Comparison of ENCODE assay signal across 27 mouse cellular contexts in genomic region chr13:68765896-68766578, GRCm38 (mm10).
DNase-seq lines count a peak whose midpoint lies in the region; ATAC-seq and TF ChIP-seq lines count a peak whose summit lies in the region.
"Had no signal": no experiment of that assay in that cellular context is flagged by ENCODE, and none has a peak within 500 bp of the region (broad histone marks: within the 10 kb centered on the region; RNA-seq: fewer than 3 reads in every experiment).

No protein-coding gene starts in this region.

- no peak for DNase-seq in kidney, adult 2 months
- DNase-seq in embryonic facial prominence, embryonic 10.5 days (ENCODE audit: low spot score) = peak; percentile 9
- no peak for DNase-seq in lung, postnatal 10 days
- DNase-seq: adrenal gland, adult 8-10 months; cerebellum, adult 11-12 months; cerebellum, postnatal 10 days; gastrocnemius, postnatal 14 days; heart, postnatal 4 days; kidney, postnatal 4 days; left cerebral cortex, postnatal 4 days; liver, postnatal 0 days; lung, postnatal 14 days; thymus, postnatal 25 days had no signal

- H3K36me3 ChIP-seq in kidney, embryonic 15.5 days = no peaks in the 10 kb centered on the region
- H3K36me3 ChIP-seq in kidney, adult 2 months (ENCODE audit: control insufficient read depth, insufficient read depth, low read length) = no peaks in the 10 kb centered on the region
- no peaks in the 10 kb centered on the region for H3K36me3 ChIP-seq in embryonic facial prominence, embryonic 10.5 days (replicated peaks)
- no peaks in the 10 kb centered on the region for H3K36me3 ChIP-seq in embryonic facial prominence, embryonic 12.5 days
- no peaks in the 10 kb centered on the region for H3K36me3 ChIP-seq in limb, embryonic 15.5 days
- H3K36me3 ChIP-seq: forebrain, embryonic 15.5 days; heart, embryonic 15.5 days; intestine, embryonic 15.5 days; midbrain, embryonic 13.5 days; stomach, embryonic 15.5 days had no signal

- no peak for TF ChIP-seq POLR2A in kidney, adult 2 months (IDR thresholded peaks at IDR 0.05; ENCODE audit: low read depth, low read length)

- H3K4me2 ChIP-seq in kidney, embryonic 15.5 days = no peak overlapping the region
- H3K4me2 ChIP-seq in embryonic facial prominence, embryonic 12.5 days (replicated peaks) = no peak overlapping the region
- H3K4me2 ChIP-seq in limb, embryonic 15.5 days = no peak overlapping the region
- H3K4me2 ChIP-seq: forebrain, embryonic 15.5 days; heart, embryonic 15.5 days; intestine, embryonic 15.5 days; liver, embryonic 11.5 days; midbrain, embryonic 13.5 days; stomach, embryonic 15.5 days had no signal

- TF ChIP-seq CTCF in kidney, adult 2 months (conservative IDR thresholded peaks at IDR 0.05; ENCODE audit: insufficient read depth, insufficient read length, low read depth, low read length) = no peak

- no peaks in the 10 kb centered on the region for H3K4me1 ChIP-seq in kidney, embryonic 15.5 days
- no peaks in the 10 kb centered on the region for H3K4me1 ChIP-seq in kidney, adult 2 months (ENCODE audit: control insufficient read depth, insufficient read depth, low read length)
- H3K4me1 ChIP-seq in embryonic facial prominence, embryonic 10.5 days = peaks cover 4% of the 10 kb centered on the region; the same call in 1 of the 2 replicates
- no peaks in the 10 kb centered on the region for H3K4me1 ChIP-seq in embryonic facial prominence, embryonic 12.5 days
- H3K4me1 ChIP-seq in limb, embryonic 15.5 days = 0 out of 2 replicates have a peak, but pooled peaks cover 2% of the 10 kb centered on the region
- H3K4me1 ChIP-seq: forebrain, embryonic 15.5 days; heart, embryonic 15.5 days; intestine, embryonic 15.5 days; midbrain, embryonic 13.5 days; stomach, embryonic 15.5 days had no signal

- no peaks in the 10 kb centered on the region for H3K9me3 ChIP-seq in kidney, embryonic 15.5 days (replicated peaks)
- no peaks in the 10 kb centered on the region for H3K9me3 ChIP-seq in embryonic facial prominence, embryonic 10.5 days
- H3K9me3 ChIP-seq in embryonic facial prominence, embryonic 12.5 days = no peaks in the 10 kb centered on the region
- H3K9me3 ChIP-seq in limb, embryonic 15.5 days = no peaks in the 10 kb centered on the region
- H3K9me3 ChIP-seq: forebrain, embryonic 15.5 days; heart, embryonic 15.5 days; intestine, embryonic 15.5 days; midbrain, embryonic 13.5 days; stomach, embryonic 15.5 days had no signal

- H3K27me3 ChIP-seq in kidney, embryonic 15.5 days = no peaks in the 10 kb centered on the region
- H3K27me3 ChIP-seq in kidney, adult 2 months (replicated peaks; ENCODE audit: control insufficient read depth, insufficient read depth, low read length) = no peaks in the 10 kb centered on the region
- no peaks in the 10 kb centered on the region for H3K27me3 ChIP-seq in embryonic facial prominence, embryonic 10.5 days (replicated peaks; ENCODE audit: low read depth, poor library complexity, severe bottlenecking)
- no peaks in the 10 kb centered on the region for H3K27me3 ChIP-seq in embryonic facial prominence, embryonic 12.5 days
- no peaks in the 10 kb centered on the region for H3K27me3 ChIP-seq in limb, embryonic 15.5 days
- H3K27me3 ChIP-seq: forebrain, embryonic 15.5 days; heart, embryonic 15.5 days; intestine, embryonic 15.5 days; midbrain, embryonic 13.5 days; stomach, embryonic 15.5 days had no signal

- 0 out of 2 replicates have a peak, but pooled peaks have one; percentile 9 for ATAC-seq in kidney, embryonic 15.5 days (replicated peaks; ENCODE audit: low FRiP score)
- ATAC-seq in embryonic facial prominence, embryonic 12.5 days (ENCODE audit: insufficient number of reproducible peaks, insufficient read depth, low FRiP score, low TSS enrichment) = peak; percentile 81; the same call in 1 of the 2 replicates
- peak; percentile 75; the same call in 1 of the 2 replicates for ATAC-seq in limb, embryonic 15.5 days (ENCODE audit: insufficient number of reproducible peaks, low FRiP score, low TSS enrichment, low read depth)
- ATAC-seq in granulocyte monocyte progenitor cell, adult 5-6 weeks (replicated peaks; ENCODE audit: poor library complexity, severe bottlenecking) = no peak
- ATAC-seq: activated CD4-positive, CD25-positive, alpha-beta regulatory T cell, adult 4 months; forebrain, embryonic 15.5 days; hindbrain, embryonic 16.5 days; intestine, embryonic 15.5 days; liver, postnatal 0 days; midbrain, embryonic 13.5 days had no signal

- no peak overlapping the region for H3K9ac ChIP-seq in kidney, embryonic 15.5 days
- no peak overlapping the region for H3K9ac ChIP-seq in embryonic facial prominence, embryonic 12.5 days
- no peak overlapping the region for H3K9ac ChIP-seq in limb, embryonic 15.5 days
- H3K9ac ChIP-seq: forebrain, embryonic 15.5 days; heart, embryonic 15.5 days; intestine, embryonic 15.5 days; liver, postnatal 0 days; midbrain, embryonic 13.5 days; stomach, embryonic 15.5 days had no signal

- no peak overlapping the region for H3K27ac ChIP-seq in kidney, embryonic 15.5 days
- H3K27ac ChIP-seq in kidney, adult 2 months (ENCODE audit: insufficient read depth, low read depth, low read length) = no peak overlapping the region
- no peak overlapping the region for H3K27ac ChIP-seq in embryonic facial prominence, embryonic 10.5 days (replicated peaks)
- no peak overlapping the region for H3K27ac ChIP-seq in embryonic facial prominence, embryonic 12.5 days
- H3K27ac ChIP-seq in limb, embryonic 15.5 days = no peak overlapping the region
- H3K27ac ChIP-seq: forebrain, embryonic 15.5 days; heart, embryonic 15.5 days; intestine, embryonic 15.5 days; left cerebral cortex, adult 2 months; midbrain, embryonic 13.5 days; stomach, embryonic 15.5 days had no signal

- 78% methylated on average over 8 of the region's 8 CpGs for WGBS in kidney, embryonic 15.5 days
- WGBS in kidney, adult 2 months = 77% methylated on average over 8 of the region's 8 CpGs
- WGBS in embryonic facial prominence, embryonic 10.5 days = 75% methylated on average over 8 of the region's 8 CpGs
- 61% methylated on average over 8 of the region's 8 CpGs for WGBS in embryonic facial prominence, embryonic 12.5 days
- 67% methylated on average over 8 of the region's 8 CpGs for WGBS in limb, embryonic 15.5 days

- H3K4me3 ChIP-seq in kidney, embryonic 15.5 days (replicated peaks) = no peak overlapping the region
- no peak overlapping the region for H3K4me3 ChIP-seq in kidney, adult 2 months (ENCODE audit: insufficient read depth, low read depth, low read length)
- H3K4me3 ChIP-seq in embryonic facial prominence, embryonic 10.5 days = no peak overlapping the region
- no peak overlapping the region for H3K4me3 ChIP-seq in embryonic facial prominence, embryonic 12.5 days
- H3K4me3 ChIP-seq in limb, embryonic 15.5 days = no peak overlapping the region
- H3K4me3 ChIP-seq: forebrain, embryonic 15.5 days; heart, embryonic 15.5 days; intestine, embryonic 15.5 days; left cerebral cortex, adult 2 months; midbrain, embryonic 13.5 days; myocyte; stomach, embryonic 15.5 days had no signal
